Mouse (Mus musculus): ENCODE results near the gene Ipo7. TPM values are rescaled to one million over a fixed set of nuclear protein-coding genes. Genes with fewer than 3 reads are reported as not detected.
A peak's percentile ranks its signal among the peaks of the same experiment; 100 is the strongest.
"Not testable (repeated sequence)": the region's sequence is repeated elsewhere in the genome, so short reads cannot be mapped to it uniquely, and the experiment has no call there.

Gene Ipo7
- polyA plus RNA-seq, 1 experiment from 2014 or later, result 25.0 TPM

- Histone ChIP-seq H3K27ac (no peak overlapping the region), H3K36me3 (peaks cover 28% of the 10 kb centered on the region), H3K4me3 (replicated peaks) (no peak overlapping the region), H3K9me3 (replicated peaks) (no peaks in the 10 kb centered on the region), H3K9ac (no peak overlapping the region), H3K4me1 (replicated peaks) (peaks cover 41% of the 10 kb centered on the region), H3K27me3 (no peaks in the 10 kb centered on the region), H3K4me2 (no peak overlapping the region)
- WGBS (ENCODE audit: insufficient replicate concordance), result 77% methylated on average over 1 of the region's 1 CpGs
- DNase-seq, result no peak
- no peak for ATAC-seq (ENCODE audit: low read depth)
Observed at GRCm38 (mm10) chr7:110023553-110023952, 5.5 kb downstream of the Ipo7 start.

- ATAC-seq (ENCODE audit: low read depth) (no peak), DNase-seq (no peak)
- peaks cover 49% of the 10 kb centered on the region for H3K36me3 ChIP-seq
- H3K27ac ChIP-seq, result no peak overlapping the region
- WGBS (ENCODE audit: insufficient replicate concordance), result 77% methylated on average over 2 of the region's 2 CpGs
- no peaks in the 10 kb centered on the region for H3K27me3 ChIP-seq
- no peak overlapping the region for H3K4me2 ChIP-seq
- no peak overlapping the region for H3K4me3 ChIP-seq (replicated peaks)
- H3K9me3 ChIP-seq (replicated peaks), result no peaks in the 10 kb centered on the region
- H3K4me1 ChIP-seq (replicated peaks), result peaks cover 23% of the 10 kb centered on the region
- H3K9ac ChIP-seq, result no peak overlapping the region
Observed at GRCm38 (mm10) chr7:110026594-110026993, 8.5 kb downstream of the Ipo7 start.

GRCm38 (mm10) chr7:110028826-110029225 is 10.8 kb downstream of the Ipo7 start:
- H3K36me3 ChIP-seq, result peaks cover 69% of the 10 kb centered on the region
- ATAC-seq (ENCODE audit: low read depth), result no peak

GRCm38 (mm10) chr7:110030342-110030741 is 12.3 kb downstream of the Ipo7 start:
- WGBS (ENCODE audit: insufficient replicate concordance), result 75% methylated on average over 3 of the region's 3 CpGs
- Histone ChIP-seq H3K4me1 (replicated peaks) (peaks cover 3% of the 10 kb centered on the region; the same call in 1 of the 2 replicates), H3K4me2 (no peak overlapping the region), H3K27me3 (no peaks in the 10 kb centered on the region), H3K36me3 (peaks cover 72% of the 10 kb centered on the region), H3K4me3 (replicated peaks) (no peak overlapping the region), H3K9ac (no peak overlapping the region), H3K27ac (no peak overlapping the region), H3K9me3 (replicated peaks) (no peaks in the 10 kb centered on the region)
- no peak for DNase-seq
- ATAC-seq (ENCODE audit: low read depth), result no peak

More at GRCm38 (mm10) chr7:110028826-110029225, 10.8 kb downstream of the Ipo7 start:
- Histone ChIP-seq H3K9ac (no peak overlapping the region), H3K4me2 (no peak overlapping the region), H3K4me3 (replicated peaks) (no peak overlapping the region), H3K27ac (no peak overlapping the region), H3K27me3 (no peaks in the 10 kb centered on the region), H3K9me3 (replicated peaks) (no peaks in the 10 kb centered on the region), H3K4me1 (replicated peaks) (peaks cover 3% of the 10 kb centered on the region; the same call in 1 of the 2 replicates)
- WGBS (ENCODE audit: insufficient replicate concordance), result 67% methylated on average over 1 of the region's 1 CpGs
- no peak for DNase-seq

- not testable (repeated sequence) for H3K4me3 ChIP-seq (replicated peaks); ATAC-seq (ENCODE audit: low read depth); H3K27ac ChIP-seq; H3K9me3 ChIP-seq (replicated peaks); H3K4me2 ChIP-seq; DNase-seq; H3K27me3 ChIP-seq; H3K9ac ChIP-seq
- Histone ChIP-seq H3K4me1 (replicated peaks) (peaks cover 18% of the 10 kb centered on the region), H3K36me3 (peaks cover 44% of the 10 kb centered on the region)
- WGBS (ENCODE audit: insufficient replicate concordance), result 78% methylated on average over 2 of the region's 2 CpGs
Observed at GRCm38 (mm10) chr7:110057723-110058122, 39.6 kb downstream of the Ipo7 start.

GRCm38 (mm10) chr7:110059092-110059785 is 41.2 kb downstream of the Ipo7 start:
- Histone ChIP-seq H3K36me3 (peaks cover 40% of the 10 kb centered on the region), H3K4me3 (replicated peaks) (peak overlapping the region; percentile 80; the same call in 1 of the 2 replicates), H3K27me3 (no peaks in the 10 kb centered on the region), H3K9ac (peak overlapping the region; percentile 95; the same call in 1 of the 2 replicates), H3K9me3 (replicated peaks) (no peaks in the 10 kb centered on the region), H3K4me2 (peak overlapping the region; percentile 77), H3K4me1 (replicated peaks) (peaks cover 33% of the 10 kb centered on the region), H3K27ac (peak overlapping the region; percentile 97; the same call in 1 of the 2 replicates)
- 54% methylated on average over 12 of the region's 12 CpGs for WGBS (ENCODE audit: insufficient replicate concordance)
- ATAC-seq (ENCODE audit: low read depth) (no peak), DNase-seq (no peak)

- Histone ChIP-seq H3K27me3 (no peaks in the 10 kb centered on the region), H3K9me3 (replicated peaks) (no peaks in the 10 kb centered on the region), H3K4me1 (replicated peaks) (peaks cover 37% of the 10 kb centered on the region), H3K36me3 (peaks cover 32% of the 10 kb centered on the region), H3K27ac (peak overlapping the region; percentile 97), H3K4me2 (peak overlapping the region; percentile 77), H3K9ac (peak overlapping the region; percentile 95), H3K4me3 (replicated peaks) (peak overlapping the region; percentile 80)
- ATAC-seq (ENCODE audit: low read depth) (no peak), DNase-seq (no peak)
- WGBS (ENCODE audit: insufficient replicate concordance), result 11% methylated on average over 5 of the region's 5 CpGs
Observed at GRCm38 (mm10) chr7:110060106-110060668, 42.1 kb downstream of the Ipo7 start.

- Histone ChIP-seq H3K4me1 (replicated peaks) (peaks cover 42% of the 10 kb centered on the region), H3K9ac (peak overlapping the region; percentile 95), H3K36me3 (peaks cover 31% of the 10 kb centered on the region), H3K27ac (peak overlapping the region; percentile 97), H3K4me3 (replicated peaks) (peak overlapping the region; percentile 80), H3K4me2 (peak overlapping the region; percentile 77), H3K9me3 (replicated peaks) (no peaks in the 10 kb centered on the region), H3K27me3 (no peaks in the 10 kb centered on the region)
- DNase-seq (peak; percentile 29), ATAC-seq (ENCODE audit: low read depth) (peak; percentile 6)
- under 1% methylated on average over 26 of the region's 26 CpGs for WGBS (ENCODE audit: insufficient replicate concordance)
Observed at GRCm38 (mm10) chr7:110060669-110061198, 42.7 kb downstream of the Ipo7 start.

- Histone ChIP-seq H3K27ac (peak within 1 kb of the TSS; percentile 100), H3K9ac (peak within 1 kb of the TSS; percentile 95), H3K4me3 (replicated peaks) (peak within 1 kb of the TSS; percentile 80), H3K4me1 (replicated peaks) (peaks cover 46% of the 10 kb centered on the region), H3K4me2 (peak within 1 kb of the TSS; percentile 77), H3K36me3 (peaks cover 32% of the 10 kb centered on the region), H3K27me3 (no peaks in the 10 kb centered on the region), H3K9me3 (replicated peaks) (no peaks in the 10 kb centered on the region)
- ATAC-seq (ENCODE audit: low read depth) (peak; percentile 94), DNase-seq (peak; percentile 100)
- under 1% methylated on average over 34 of the region's 34 CpGs for WGBS (ENCODE audit: insufficient replicate concordance)
Observed at GRCm38 (mm10) chr7:110061199-110061751, 43.2 kb downstream of the Ipo7 start, which contains the start of gene Zfp143. TSS of gene Zfp143 (plus strand) at chr7:110061217.

- no peaks in the 10 kb centered on the region for H3K27me3 ChIP-seq
- H3K4me2 ChIP-seq, result peak overlapping the region; percentile 71
- under 1% methylated on average over 47 of the region's 48 CpGs for WGBS (ENCODE audit: insufficient replicate concordance)
Observed at GRCm38 (mm10) chr7:110061752-110062273, 43.7 kb downstream of the Ipo7 start.

GRCm38 (mm10) chr7:110063731-110064130 is 45.7 kb downstream of the Ipo7 start:
- H3K36me3 ChIP-seq, result peaks cover 28% of the 10 kb centered on the region
- WGBS (ENCODE audit: insufficient replicate concordance), result 87% methylated on average over 9 of the region's 9 CpGs
- 0 out of 2 replicates have a peak overlapping the region, but pooled peaks have one; percentile 15 for H3K9ac ChIP-seq
- H3K27me3 ChIP-seq, result no peaks in the 10 kb centered on the region
- no peaks in the 10 kb centered on the region for H3K9me3 ChIP-seq (replicated peaks)
- peak overlapping the region; percentile 77; the same call in 1 of the 2 replicates for H3K4me3 ChIP-seq (replicated peaks)
- DNase-seq (no peak), ATAC-seq (ENCODE audit: low read depth) (no peak)
- peak overlapping the region; percentile 71 for H3K4me2 ChIP-seq
- no peak overlapping the region for H3K27ac ChIP-seq
- H3K4me1 ChIP-seq (replicated peaks), result peaks cover 45% of the 10 kb centered on the region

More at GRCm38 (mm10) chr7:110061752-110062273, 43.7 kb downstream of the Ipo7 start:
- Histone ChIP-seq H3K9ac (peak overlapping the region; percentile 92), H3K27ac (peak overlapping the region; percentile 100), H3K4me1 (replicated peaks) (peaks cover 46% of the 10 kb centered on the region), H3K9me3 (replicated peaks) (no peaks in the 10 kb centered on the region), H3K36me3 (peaks cover 30% of the 10 kb centered on the region), H3K4me3 (replicated peaks) (peak overlapping the region; percentile 77)
- DNase-seq, result peak; percentile 83
- ATAC-seq (ENCODE audit: low read depth), result peak; percentile 84
